Mouse (Mus musculus): ENCODE data around the gene Cish. TPM values are rescaled to one million over a fixed set of nuclear protein-coding genes. Genes with fewer than 3 reads are reported as not detected.
"Not testable (repeated sequence)": the region's sequence is repeated elsewhere in the genome, so short reads cannot be mapped to it uniquely, and the experiment has no call there.

The Cish gene
- polyA plus RNA-seq, 1 experiment from 2014 or later, result 7.4 TPM

GRCm38 (mm10) chr9:107302592-107302991 is 6.8 kb downstream of the Cish start:
- 90% methylated on average over 7 of the region's 7 CpGs for WGBS
- H3K4me2 ChIP-seq, result no peak overlapping the region
- H3K4me1 ChIP-seq, result peaks cover 11% of the 10 kb centered on the region
- H3K9me3 ChIP-seq, result no peaks in the 10 kb centered on the region
- H3K27ac ChIP-seq, result no peak overlapping the region
- H3K27me3 ChIP-seq (replicated peaks), result no peaks in the 10 kb centered on the region
- no peak overlapping the region for H3K9ac ChIP-seq
- no peak overlapping the region for H3K4me3 ChIP-seq
- no peak for ATAC-seq (replicated peaks)
- no peaks in the 10 kb centered on the region for H3K36me3 ChIP-seq (replicated peaks)

- Histone ChIP-seq H3K36me3 (replicated peaks) (no peaks in the 10 kb centered on the region), H3K4me2 (no peak overlapping the region), H3K27ac (no peak overlapping the region), H3K9ac (no peak overlapping the region), H3K4me1 (peaks cover 6% of the 10 kb centered on the region; the same call in 1 of the 2 replicates), H3K27me3 (replicated peaks) (no peaks in the 10 kb centered on the region), H3K9me3 (no peaks in the 10 kb centered on the region), H3K4me3 (no peak overlapping the region)
- ATAC-seq (replicated peaks), result no peak
- 87% methylated on average over 9 of the region's 9 CpGs for WGBS
Observed at GRCm38 (mm10) chr9:107303121-107303820, 7.4 kb downstream of the Cish start.

- Histone ChIP-seq H3K27me3 (replicated peaks) (no peaks in the 10 kb centered on the region), H3K9me3 (no peaks in the 10 kb centered on the region), H3K36me3 (replicated peaks) (no peaks in the 10 kb centered on the region), H3K9ac (no peak overlapping the region), H3K4me2 (no peak overlapping the region), H3K4me1 (peaks cover under 1% of the 10 kb centered on the region; the same call in 1 of the 2 replicates), H3K27ac (no peak overlapping the region), H3K4me3 (no peak overlapping the region)
- WGBS, result 86% methylated on average over 5 of the region's 5 CpGs
- no peak for ATAC-seq (replicated peaks)
Observed at GRCm38 (mm10) chr9:107303900-107304299, 8.1 kb downstream of the Cish start.

GRCm38 (mm10) chr9:107304383-107304782 is 8.6 kb downstream of the Cish start:
- H3K4me1 ChIP-seq, result no peaks in the 10 kb centered on the region
- no peak for ATAC-seq (replicated peaks)
- no peaks in the 10 kb centered on the region for H3K36me3 ChIP-seq (replicated peaks)
- no peaks in the 10 kb centered on the region for H3K27me3 ChIP-seq (replicated peaks)
- H3K9me3 ChIP-seq, result no peaks in the 10 kb centered on the region
- 95% methylated on average over 3 of the region's 3 CpGs for WGBS
- H3K4me2 ChIP-seq, result no peak overlapping the region
- no peak overlapping the region for H3K9ac ChIP-seq
- no peak overlapping the region for H3K4me3 ChIP-seq
- no peak overlapping the region for H3K27ac ChIP-seq

- Histone ChIP-seq H3K36me3 (replicated peaks) (no peaks in the 10 kb centered on the region), H3K27ac (no peak overlapping the region), H3K4me1 (no peaks in the 10 kb centered on the region), H3K9me3 (no peaks in the 10 kb centered on the region), H3K9ac (no peak overlapping the region), H3K4me3 (no peak overlapping the region), H3K27me3 (replicated peaks) (no peaks in the 10 kb centered on the region), H3K4me2 (no peak overlapping the region)
- WGBS, result 87% methylated on average over 4 of the region's 4 CpGs
- no peak for ATAC-seq (replicated peaks)
Observed at GRCm38 (mm10) chr9:107305012-107305411, 9.2 kb downstream of the Cish start.

- H3K4me2 ChIP-seq, result no peak overlapping the region
- H3K27ac ChIP-seq, result no peak overlapping the region
- WGBS, result 71% methylated on average over 13 of the region's 13 CpGs
- H3K9ac ChIP-seq, result no peak overlapping the region
- H3K4me1 ChIP-seq, result no peaks in the 10 kb centered on the region
- ATAC-seq (replicated peaks), result no peak
- H3K9me3 ChIP-seq, result no peaks in the 10 kb centered on the region
- no peaks in the 10 kb centered on the region for H3K36me3 ChIP-seq (replicated peaks)
- H3K27me3 ChIP-seq (replicated peaks), result no peaks in the 10 kb centered on the region
- no peak overlapping the region for H3K4me3 ChIP-seq
Observed at GRCm38 (mm10) chr9:107305601-107306542, 10.0 kb downstream of the Cish start.

GRCm38 (mm10) chr9:107306673-107307072 is 10.8 kb downstream of the Cish start:
- H3K4me2 ChIP-seq; H3K27me3 ChIP-seq (replicated peaks); H3K4me3 ChIP-seq; H3K9me3 ChIP-seq; ATAC-seq (replicated peaks); H3K4me1 ChIP-seq; H3K9ac ChIP-seq; H3K36me3 ChIP-seq (replicated peaks); H3K27ac ChIP-seq: not testable (repeated sequence)
- 96% methylated on average over 1 of the region's 1 CpGs for WGBS

GRCm38 (mm10) chr9:107307099-107307872 is 11.5 kb downstream of the Cish start:
- ATAC-seq (replicated peaks), result no peak
- Histone ChIP-seq H3K36me3 (replicated peaks) (no peaks in the 10 kb centered on the region), H3K9me3 (no peaks in the 10 kb centered on the region), H3K4me1 (no peaks in the 10 kb centered on the region), H3K27ac (no peak overlapping the region), H3K4me2 (no peak overlapping the region), H3K27me3 (replicated peaks) (no peaks in the 10 kb centered on the region), H3K9ac (no peak overlapping the region), H3K4me3 (no peak overlapping the region)
- WGBS, result 84% methylated on average over 11 of the region's 11 CpGs

GRCm38 (mm10) chr9:107307886-107308285 is 12.1 kb downstream of the Cish start:
- no peak for ATAC-seq (replicated peaks)
- H3K4me3 ChIP-seq, result no peak overlapping the region
- WGBS, result 63% methylated on average over 12 of the region's 12 CpGs
- no peak overlapping the region for H3K9ac ChIP-seq
- H3K4me1 ChIP-seq, result no peaks in the 10 kb centered on the region
- H3K27me3 ChIP-seq (replicated peaks), result no peaks in the 10 kb centered on the region
- no peaks in the 10 kb centered on the region for H3K36me3 ChIP-seq (replicated peaks)
- H3K9me3 ChIP-seq, result no peaks in the 10 kb centered on the region
- H3K27ac ChIP-seq, result no peak overlapping the region
- no peak overlapping the region for H3K4me2 ChIP-seq

GRCm38 (mm10) chr9:107308346-107309000 is 12.6 kb downstream of the Cish start:
- ATAC-seq (replicated peaks), result no peak
- Histone ChIP-seq H3K36me3 (replicated peaks) (no peaks in the 10 kb centered on the region), H3K27me3 (replicated peaks) (no peaks in the 10 kb centered on the region), H3K4me3 (no peak overlapping the region), H3K9me3 (no peaks in the 10 kb centered on the region), H3K27ac (no peak overlapping the region), H3K4me2 (no peak overlapping the region), H3K9ac (no peak overlapping the region), H3K4me1 (no peaks in the 10 kb centered on the region)
- 88% methylated on average over 9 of the region's 9 CpGs for WGBS

GRCm38 (mm10) chr9:107309171-107309570 is 13.3 kb downstream of the Cish start:
- no peak overlapping the region for H3K4me3 ChIP-seq
- ATAC-seq (replicated peaks), result no peak
- 85% methylated on average over 9 of the region's 9 CpGs for WGBS
- no peaks in the 10 kb centered on the region for H3K27me3 ChIP-seq (replicated peaks)
- no peaks in the 10 kb centered on the region for H3K36me3 ChIP-seq (replicated peaks)
- no peaks in the 10 kb centered on the region for H3K4me1 ChIP-seq
- no peak overlapping the region for H3K9ac ChIP-seq
- H3K27ac ChIP-seq, result no peak overlapping the region
- no peak overlapping the region for H3K4me2 ChIP-seq
- H3K9me3 ChIP-seq, result no peaks in the 10 kb centered on the region

- Histone ChIP-seq H3K9ac (no peak overlapping the region), H3K27me3 (replicated peaks) (no peaks in the 10 kb centered on the region), H3K9me3 (no peaks in the 10 kb centered on the region), H3K36me3 (replicated peaks) (no peaks in the 10 kb centered on the region), H3K4me1 (no peaks in the 10 kb centered on the region), H3K4me3 (no peak overlapping the region), H3K27ac (no peak overlapping the region), H3K4me2 (no peak overlapping the region)
- WGBS, result 68% methylated on average over 5 of the region's 5 CpGs
- ATAC-seq (replicated peaks), result no peak
Observed at GRCm38 (mm10) chr9:107309600-107309999, 13.8 kb downstream of the Cish start.

All from midbrain, embryonic 15.5 days (tissue).